Mouse (Mus musculus): ENCODE data around the gene Tmem100. TPM values are rescaled to one million over a fixed set of nuclear protein-coding genes. Genes with fewer than 3 reads are reported as not detected.

Tmem100 gene
- polyA plus RNA-seq, 1 experiment from 2014 or later = 1.2 TPM

DNA sequence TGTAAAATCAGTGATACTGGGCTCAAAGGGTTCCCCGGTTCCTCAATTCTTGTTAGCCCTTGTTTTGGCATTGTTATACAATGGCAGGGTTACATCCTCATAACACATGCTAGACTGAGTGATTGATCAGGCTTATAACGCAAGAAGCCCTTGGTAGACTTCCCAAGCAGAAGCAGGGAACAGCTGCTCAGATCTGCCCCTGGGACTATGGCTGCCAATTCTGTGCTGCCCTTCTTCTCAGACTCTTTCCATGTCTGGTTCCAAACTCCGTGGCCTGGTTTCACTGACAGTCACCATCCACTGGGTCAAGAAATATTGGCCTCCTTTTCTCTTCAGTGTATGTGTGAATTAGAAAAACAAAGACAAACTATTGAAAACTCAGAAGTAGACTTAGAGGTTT, 46.5 kb downstream of the Tmem100 start:
- H3K36me3 ChIP-seq (replicated peaks; ENCODE audit: insufficient read depth, low read length) = no peaks in the 10 kb centered on the region
- H3K4me1 ChIP-seq (ENCODE audit: insufficient read depth) = no peaks in the 10 kb centered on the region
- no peaks in the 10 kb centered on the region for H3K9me3 ChIP-seq (ENCODE audit: low read length)
- TF ChIP-seq CTCF (IDR thresholded peaks at IDR 0.05; ENCODE audit: low read depth) = no peak
- no peak for TF ChIP-seq EP300 (IDR thresholded peaks at IDR 0.05; ENCODE audit: low read depth)
- no peak overlapping the region for H3K27ac ChIP-seq (ENCODE audit: low read depth)
- no peak for DNase-seq
- no peak overlapping the region for H3K4me3 ChIP-seq (ENCODE audit: low read depth, low read length)
- WGBS (ENCODE audit: insufficient replicate concordance) = 76% methylated on average over 3 of the region's 3 CpGs
- H3K4me2 ChIP-seq (ENCODE audit: low read depth, low read length) = no peak overlapping the region
- no peaks in the 10 kb centered on the region for H3K27me3 ChIP-seq (ENCODE audit: insufficient read depth, low read length)
- no peak for ATAC-seq
- no peak overlapping the region for H3K9ac ChIP-seq (replicated peaks)

- DNase-seq (no peak), ATAC-seq (no peak)
- WGBS (ENCODE audit: insufficient replicate concordance) = 65% methylated on average over 3 of the region's 3 CpGs
- Histone ChIP-seq H3K9me3 (ENCODE audit: low read length) (no peaks in the 10 kb centered on the region), H3K36me3 (replicated peaks; ENCODE audit: insufficient read depth, low read length) (no peaks in the 10 kb centered on the region), H3K9ac (replicated peaks) (no peak overlapping the region), H3K27me3 (ENCODE audit: insufficient read depth, low read length) (no peaks in the 10 kb centered on the region), H3K4me1 (ENCODE audit: insufficient read depth) (no peaks in the 10 kb centered on the region), H3K4me2 (ENCODE audit: low read depth, low read length) (no peak overlapping the region), H3K4me3 (ENCODE audit: low read depth, low read length) (no peak overlapping the region), H3K27ac (ENCODE audit: low read depth) (no peak overlapping the region)
- TF ChIP-seq EP300 (IDR thresholded peaks at IDR 0.05; ENCODE audit: low read depth) (no peak), CTCF (IDR thresholded peaks at IDR 0.05; ENCODE audit: low read depth) (no peak)
Observed at GRCm38 (mm10) chr11:90080678-90081267, 50.6 kb downstream of the Tmem100 start.

GRCm38 (mm10) chr11:90081820-90082596, 51.9 kb downstream of the Tmem100 start:
- no peak overlapping the region for H3K4me2 ChIP-seq (ENCODE audit: low read depth, low read length)
- H3K4me1 ChIP-seq (ENCODE audit: insufficient read depth) = no peaks in the 10 kb centered on the region
- H3K27ac ChIP-seq (ENCODE audit: low read depth) = no peak overlapping the region
- no peak overlapping the region for H3K4me3 ChIP-seq (ENCODE audit: low read depth, low read length)
- TF ChIP-seq CTCF (IDR thresholded peaks at IDR 0.05; ENCODE audit: low read depth) = no peak
- no peak for TF ChIP-seq EP300 (IDR thresholded peaks at IDR 0.05; ENCODE audit: low read depth)
- 71% methylated on average over 10 of the region's 10 CpGs for WGBS (ENCODE audit: insufficient replicate concordance)
- H3K9ac ChIP-seq (replicated peaks) = no peak overlapping the region
- ATAC-seq (no peak), DNase-seq (no peak)
- no peaks in the 10 kb centered on the region for H3K9me3 ChIP-seq (ENCODE audit: low read length)
- H3K27me3 ChIP-seq (ENCODE audit: insufficient read depth, low read length) = no peaks in the 10 kb centered on the region
- no peaks in the 10 kb centered on the region for H3K36me3 ChIP-seq (replicated peaks; ENCODE audit: insufficient read depth, low read length)

DNA sequence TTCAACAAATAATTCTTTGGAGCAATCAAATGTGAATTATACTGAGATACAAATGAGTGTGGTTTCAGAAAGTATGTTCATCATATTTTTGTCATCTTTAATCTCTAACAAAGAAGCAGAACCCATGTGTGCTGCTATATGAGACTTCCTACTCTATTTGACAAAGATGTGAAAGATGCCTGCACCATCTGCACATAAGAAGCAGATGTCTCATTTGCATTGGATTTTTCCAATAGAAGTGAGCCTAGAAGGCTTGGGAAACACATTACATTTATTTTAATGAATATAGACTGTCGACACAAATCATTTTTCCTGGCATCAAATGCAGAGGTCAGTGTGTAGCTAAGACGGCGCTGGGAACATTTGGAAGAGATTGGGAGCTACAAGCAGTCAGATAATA, 52.9 kb downstream of the Tmem100 start:
- Histone ChIP-seq H3K27me3 (ENCODE audit: insufficient read depth, low read length) (no peaks in the 10 kb centered on the region), H3K9me3 (ENCODE audit: low read length) (no peaks in the 10 kb centered on the region), H3K4me1 (ENCODE audit: insufficient read depth) (no peaks in the 10 kb centered on the region), H3K9ac (replicated peaks) (no peak overlapping the region), H3K27ac (ENCODE audit: low read depth) (no peak overlapping the region), H3K4me3 (ENCODE audit: low read depth, low read length) (no peak overlapping the region), H3K36me3 (replicated peaks; ENCODE audit: insufficient read depth, low read length) (no peaks in the 10 kb centered on the region), H3K4me2 (ENCODE audit: low read depth, low read length) (no peak overlapping the region)
- ATAC-seq (no peak), DNase-seq (no peak)
- TF ChIP-seq CTCF (IDR thresholded peaks at IDR 0.05; ENCODE audit: low read depth) (no peak), EP300 (IDR thresholded peaks at IDR 0.05; ENCODE audit: low read depth) (no peak)
- 78% methylated on average over 3 of the region's 3 CpGs for WGBS (ENCODE audit: insufficient replicate concordance)

DNA sequence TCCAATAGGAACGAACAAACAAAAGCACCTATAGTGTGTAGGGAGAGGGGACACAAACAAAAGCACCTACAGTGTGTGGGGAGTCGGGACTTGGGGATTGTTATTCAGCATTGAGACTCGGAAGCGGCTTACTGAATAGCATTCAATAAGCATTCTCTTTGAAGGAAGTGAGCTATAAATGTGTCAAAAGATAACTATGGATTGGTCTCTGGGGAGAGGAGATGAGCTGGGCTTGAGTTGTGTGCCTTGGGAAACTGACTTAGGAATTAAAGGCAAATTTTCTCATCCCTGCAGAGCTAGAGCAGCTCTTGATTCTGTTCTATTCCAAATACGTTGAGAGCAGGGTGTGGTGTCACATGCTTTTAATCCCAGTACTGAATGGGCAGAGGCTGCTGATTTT, 54.0 kb downstream of the Tmem100 start:
- Histone ChIP-seq H3K36me3 (replicated peaks; ENCODE audit: insufficient read depth, low read length) (no peaks in the 10 kb centered on the region), H3K4me2 (ENCODE audit: low read depth, low read length) (no peak overlapping the region), H3K4me1 (ENCODE audit: insufficient read depth) (no peaks in the 10 kb centered on the region), H3K9me3 (ENCODE audit: low read length) (no peaks in the 10 kb centered on the region), H3K27ac (ENCODE audit: low read depth) (no peak overlapping the region), H3K4me3 (ENCODE audit: low read depth, low read length) (no peak overlapping the region), H3K27me3 (ENCODE audit: insufficient read depth, low read length) (no peaks in the 10 kb centered on the region), H3K9ac (replicated peaks) (no peak overlapping the region)
- no peak for TF ChIP-seq EP300 (IDR thresholded peaks at IDR 0.05; ENCODE audit: low read depth)
- no peak for TF ChIP-seq CTCF (IDR thresholded peaks at IDR 0.05; ENCODE audit: low read depth)
- 50% methylated on average over 5 of the region's 5 CpGs for WGBS (ENCODE audit: insufficient replicate concordance)
- ATAC-seq (no peak), DNase-seq (no peak)

Other genes starting within 250 kb of the Tmem100 start
- 67.2 and 68.4 TPM in 2 replicates for gene Pctp, start 27.5 kb upstream of the Tmem100 start, polyA plus RNA-seq (2015; fragmentation: Nextera tagmentation; extraction: Ambion mirVana)
- gene Gm45716, start 157.3 kb downstream of the Tmem100 start, polyA plus RNA-seq (2015; fragmentation: Nextera tagmentation; extraction: Ambion mirVana) = 48.7 and 56.5 TPM in 2 replicates
- gene Mmd, start 219.1 kb downstream of the Tmem100 start, polyA plus RNA-seq (2015; fragmentation: Nextera tagmentation; extraction: Ambion mirVana) = 51.1 and 54.4 TPM in 2 replicates

Measured in liver, postnatal 0 days (tissue).